Mouse (Mus musculus): Measurements from ENCODE around the gene Pigl.

- TF ChIP-seq POLR2A (IDR thresholded peaks at IDR 0.05; ENCODE audit: insufficient read depth, low read depth, low read length) (peak; percentile 69), CTCF (IDR thresholded peaks at IDR 0.05) (no peak), EP300 (IDR thresholded peaks at IDR 0.05; ENCODE audit: insufficient read depth, low read depth, low read length) (0 out of 2 replicates have a peak, but pooled peaks have one; percentile 18)
Observed at GRCm38 (mm10) chr11:62458276-62458724, at the start of gene Pigl, which contains the start of gene Ncor1.

Measured in heart, adult 2 months (tissue).